Mouse (Mus musculus): ENCODE data around the gene Nisch.

Gene Nisch

GRCm38 (mm10) chr14:31131272-31131821 is 85.4 kb downstream of the Nisch start:
- DNase-seq (ENCODE audit: extremely low read depth, low read depth, low spot score), result no peak

DNA sequence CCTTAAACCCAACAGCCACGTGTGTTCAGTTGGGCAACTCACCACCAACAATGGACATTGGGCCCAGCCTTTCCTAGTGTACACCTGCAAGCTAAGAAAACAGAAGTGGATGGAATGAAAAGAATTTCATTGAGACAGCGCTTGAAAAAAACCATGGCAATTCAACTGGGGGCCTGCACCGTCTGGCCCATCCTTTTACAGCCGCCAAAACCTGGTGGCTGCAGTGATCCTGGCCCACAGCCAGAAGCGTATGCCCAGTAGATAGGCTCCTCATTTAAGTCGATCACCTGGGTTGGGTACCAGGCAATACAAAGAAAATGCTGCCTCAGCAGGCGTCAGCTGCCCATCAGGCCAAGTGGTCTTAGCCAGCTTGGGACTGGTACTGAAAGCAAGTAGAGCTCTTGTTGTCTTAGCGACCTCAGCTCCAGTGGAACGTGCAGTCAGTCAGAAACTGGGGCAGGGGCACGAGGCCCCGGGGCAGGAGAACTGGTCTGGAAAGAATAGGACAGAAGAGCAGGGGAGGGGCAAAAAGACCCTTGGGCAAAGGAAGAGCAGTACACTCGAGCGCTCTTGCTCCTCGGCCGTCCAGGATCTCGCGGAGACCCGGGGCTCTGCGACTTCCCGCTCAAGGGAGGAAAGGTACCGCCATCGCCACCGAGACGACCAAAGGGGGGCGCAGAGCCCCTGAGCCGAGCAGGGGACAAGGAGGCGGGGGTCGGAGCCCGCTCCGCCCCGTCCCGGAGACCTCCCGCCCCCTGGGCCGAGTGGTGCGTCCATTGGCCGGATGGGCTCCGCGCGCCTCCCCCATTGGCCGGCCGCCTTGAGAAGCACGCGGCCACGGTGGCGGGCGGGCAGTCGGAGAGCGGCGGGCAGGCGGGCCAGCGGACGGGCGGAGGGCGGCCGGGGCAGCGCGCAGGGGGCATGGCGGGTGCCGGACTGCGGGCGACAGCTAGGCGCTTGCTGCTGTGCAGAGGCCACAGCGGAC is 86.2 kb downstream of the Nisch start, which contains the start of gene Nt5dc2:
Nt5dc2 (plus strand) TSS at position 818 of the 985 bp plus-strand sequence.
- DNase-seq (ENCODE audit: extremely low read depth, low read depth, low spot score), result no peak

GRCm38 (mm10) chr14:31129326-31130235 is 87.2 kb downstream of the Nisch start:
- DNase-seq (ENCODE audit: extremely low read depth, low read depth, low spot score), result no peak

DNA sequence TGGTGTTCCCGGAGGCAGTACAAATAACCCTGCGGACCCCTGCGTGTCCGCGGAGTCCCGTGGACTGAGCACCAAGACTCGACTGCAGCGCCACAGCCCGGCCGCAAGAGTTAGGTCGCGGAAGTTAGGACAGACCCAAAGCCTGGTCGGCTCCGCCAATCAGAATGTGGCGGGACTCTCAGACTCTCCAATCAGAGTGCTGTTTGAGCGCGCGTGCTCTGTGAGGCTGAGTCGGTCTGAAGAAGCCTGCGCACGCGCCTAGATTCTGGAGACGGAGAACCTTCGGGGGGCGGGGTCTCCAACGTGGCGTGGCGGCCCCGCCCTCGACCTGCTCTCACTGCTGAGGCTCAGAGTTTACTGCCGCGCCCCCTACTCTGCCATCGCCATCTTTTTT is 87.9 kb downstream of the Nisch start, which contains the start of gene Smim4:
Smim4 (minus strand) TSS at position 131 of the 394 bp plus-strand sequence.
- peak; percentile 74 for DNase-seq (ENCODE audit: extremely low read depth, low read depth, low spot score)

DNA sequence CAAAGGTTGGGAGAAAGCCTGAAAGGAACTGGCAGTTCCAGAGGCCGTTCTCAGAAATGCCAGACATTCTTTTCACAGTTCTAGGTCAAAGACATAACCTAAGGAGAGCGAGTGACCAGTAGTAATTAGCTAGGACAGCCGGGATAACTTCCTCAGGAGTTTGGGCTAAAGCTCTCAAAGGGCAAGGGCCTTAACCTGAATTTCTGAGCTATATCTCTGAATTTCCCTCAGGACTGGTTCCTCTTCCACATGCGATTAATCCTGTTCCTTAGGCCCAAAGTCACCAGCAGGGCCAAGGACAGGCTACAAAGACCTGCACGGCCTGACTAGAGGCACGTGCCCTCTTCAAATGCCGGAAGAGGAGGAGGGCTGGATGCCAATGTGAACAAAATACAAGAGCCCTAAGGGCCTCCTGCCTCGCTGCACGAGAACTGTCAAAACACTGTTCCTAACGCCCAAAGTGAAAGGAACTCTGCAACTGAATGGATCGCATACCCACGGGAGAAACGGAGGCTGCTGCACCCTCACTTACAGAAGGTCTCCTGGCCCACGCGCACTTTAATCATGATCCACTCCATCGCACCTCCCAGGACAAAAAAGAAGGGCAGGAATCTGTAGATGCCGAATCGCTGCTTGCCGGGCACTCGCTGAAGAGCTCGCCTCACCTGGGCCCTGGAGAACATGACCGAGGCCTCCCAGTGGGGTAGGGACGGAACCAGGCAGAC is 88.5 kb downstream of the Nisch start:
- DNase-seq (ENCODE audit: extremely low read depth, low read depth, low spot score), result no peak

- DNase-seq (ENCODE audit: extremely low read depth, low read depth, low spot score), result no peak
Observed at GRCm38 (mm10) chr14:31126826-31127225, 89.9 kb downstream of the Nisch start.

GRCm38 (mm10) chr14:31125106-31126075 is 91.4 kb downstream of the Nisch start:
- DNase-seq (ENCODE audit: extremely low read depth, low read depth, low spot score), result peak; percentile 57

Data from fat pad, adult 2 months (tissue).